Mouse (Mus musculus): ENCODE results near the gene Aldh1b1.

The Aldh1b1 gene

DNA sequence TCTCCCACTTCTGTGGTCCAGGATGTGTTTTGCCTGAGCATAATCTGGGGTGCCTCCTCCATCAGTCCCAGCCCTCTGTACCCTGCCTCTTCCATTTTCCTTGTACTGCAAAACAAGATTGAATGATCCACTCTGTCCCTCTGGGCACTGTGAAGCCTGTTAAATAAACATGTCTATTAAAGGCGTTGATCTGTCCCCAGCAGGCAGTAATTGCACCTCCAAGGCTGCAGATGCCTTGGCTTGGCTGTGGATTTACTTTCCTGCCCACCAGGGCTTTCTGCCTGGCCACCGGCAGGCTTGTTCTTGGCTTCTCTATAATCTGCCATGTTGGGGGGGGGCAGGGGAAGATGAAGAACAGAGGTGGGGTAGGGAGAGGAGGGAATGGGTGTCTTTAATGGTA is 12.9 kb upstream of the Aldh1b1 start:
- no peak for DNase-seq (ENCODE audit: low spot score in 2 of 2)

DNA sequence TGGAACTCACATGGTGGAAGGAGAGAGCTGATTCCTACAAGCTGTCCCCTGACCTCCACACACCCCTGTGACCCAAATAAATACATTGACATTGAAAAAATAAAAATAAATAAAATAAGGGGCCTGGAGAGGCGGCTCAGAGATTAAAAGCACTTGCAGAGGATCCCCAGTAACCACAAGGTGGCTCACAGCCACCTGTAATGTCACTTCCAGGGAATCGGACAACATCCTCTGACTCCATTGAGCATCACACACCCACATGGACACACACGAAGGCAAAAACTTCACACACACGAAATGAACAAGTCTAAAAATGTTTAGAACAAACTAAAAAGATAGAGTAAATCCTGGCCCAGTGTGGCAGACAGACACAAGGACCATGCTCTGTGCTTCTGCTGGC is 12.1 kb upstream of the Aldh1b1 start:
- DNase-seq (ENCODE audit: low spot score in 2 of 2): no peak

DNA sequence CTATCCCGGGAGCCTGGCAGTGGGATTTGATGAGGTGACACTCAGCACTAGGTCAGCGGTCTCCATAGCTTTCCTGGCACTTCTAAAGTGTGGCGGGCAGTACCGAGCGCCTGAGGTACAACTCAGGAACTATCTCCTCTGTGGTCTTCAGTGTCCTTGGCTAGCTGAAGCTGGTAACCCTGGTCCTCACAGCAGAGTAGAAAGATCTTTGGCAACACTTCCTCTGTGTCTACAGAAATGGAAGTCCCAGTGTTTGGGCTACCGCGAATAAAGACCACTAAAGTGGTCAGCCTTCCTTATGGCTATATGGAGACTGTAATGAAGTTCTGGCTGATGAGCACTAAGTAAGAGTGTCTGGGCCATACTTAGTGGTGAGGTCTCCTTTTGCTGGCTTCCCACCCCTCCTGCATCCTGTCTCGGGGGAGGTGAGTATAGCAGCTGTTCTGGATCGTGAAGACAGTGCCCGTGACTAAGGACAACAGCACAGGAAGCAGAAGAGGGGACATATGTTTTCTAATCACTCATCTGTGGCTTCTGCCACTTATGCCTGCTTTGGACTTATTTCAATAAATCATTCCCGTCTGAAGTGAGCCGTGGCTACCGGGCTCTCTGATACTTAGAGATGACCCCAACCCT is 10.3 kb upstream of the Aldh1b1 start:
- no peak for DNase-seq (ENCODE audit: low spot score in 2 of 2)

DNA sequence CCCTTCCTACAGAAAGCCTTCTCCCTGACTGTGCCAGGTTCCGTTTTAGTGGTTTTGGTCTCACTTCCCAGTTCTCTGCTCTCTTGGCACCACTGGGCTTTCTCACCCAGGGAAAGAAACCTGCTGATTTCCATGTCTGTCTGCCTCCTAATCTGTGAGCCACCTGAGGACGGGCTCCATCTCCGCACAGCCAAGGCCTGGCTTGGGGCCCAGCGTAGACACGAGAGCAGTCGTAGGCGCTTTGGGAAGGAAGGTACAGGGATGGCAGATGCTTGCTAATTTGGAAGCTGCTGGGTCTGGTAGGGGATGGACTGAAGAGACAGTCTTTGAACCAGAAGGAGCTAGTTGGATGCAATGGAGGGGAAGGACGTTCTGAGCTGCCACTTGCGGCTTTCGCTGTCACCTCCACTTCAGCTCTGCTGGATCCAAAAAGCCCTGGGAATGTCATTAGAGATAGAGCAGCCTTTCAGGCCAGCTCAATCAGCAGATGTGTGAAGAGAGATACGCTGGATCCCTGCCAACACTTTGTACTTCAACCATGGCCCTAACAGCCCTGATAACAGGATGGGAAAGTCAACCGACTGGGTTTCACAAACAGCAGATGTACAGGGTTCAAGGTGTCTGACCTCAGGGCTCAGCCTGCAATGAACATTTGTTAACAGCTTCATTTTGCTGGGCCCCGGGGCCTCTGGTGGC is 9.4 kb upstream of the Aldh1b1 start:
- peak; percentile 39 to 49 for DNase-seq (ENCODE audit: low spot score in 2 of 2)

DNA sequence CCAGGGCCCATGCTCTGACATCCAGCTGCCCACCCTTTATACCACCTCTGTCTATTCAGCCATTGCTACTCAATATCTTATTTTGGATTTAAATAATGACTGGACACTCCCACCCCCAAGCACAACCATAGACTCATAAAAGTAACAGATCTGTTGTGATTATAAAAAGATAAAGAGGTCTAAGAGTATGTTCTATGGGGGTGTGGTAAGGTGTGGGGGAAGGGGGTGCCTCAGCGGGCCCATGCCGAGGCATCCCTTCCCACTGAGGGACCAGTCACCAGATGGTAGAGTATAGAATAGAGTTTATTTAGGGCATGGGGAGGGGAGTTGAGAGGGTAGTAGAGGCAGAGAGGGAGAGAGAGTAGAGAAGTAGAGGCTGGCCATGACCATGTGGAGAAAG is 8.8 kb upstream of the Aldh1b1 start:
- no peak for DNase-seq (ENCODE audit: low spot score in 2 of 2)

DNA sequence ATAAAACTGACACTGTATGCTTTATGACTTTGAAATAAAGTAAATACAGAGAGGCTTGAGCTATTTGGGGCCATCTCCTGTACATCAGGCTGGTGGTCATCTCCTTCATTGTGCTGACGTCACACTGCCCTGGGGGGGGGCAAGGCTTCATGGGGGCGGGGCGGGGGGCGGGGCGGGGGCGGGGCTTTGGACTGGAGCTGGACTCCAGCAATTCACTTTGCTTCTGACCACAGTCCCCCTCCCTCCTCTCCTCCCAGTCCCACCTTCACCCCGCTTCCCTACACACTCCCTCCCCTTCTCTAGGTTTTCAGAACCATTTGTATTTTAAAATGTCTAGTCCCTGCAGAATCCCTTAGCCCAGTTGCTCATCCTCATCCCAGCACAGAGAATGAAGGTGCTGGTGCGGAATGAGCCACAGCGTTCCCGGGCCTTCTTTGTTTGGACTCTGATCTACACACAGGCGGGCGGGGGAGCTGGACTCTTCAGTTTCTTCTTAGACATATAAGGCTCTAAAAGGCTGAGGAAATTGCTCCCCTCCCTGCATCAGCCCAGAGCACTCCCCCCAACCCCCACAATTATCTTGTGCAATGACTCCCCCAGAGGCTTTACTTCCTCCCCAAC is 3.5 kb upstream of the Aldh1b1 start:
- DNase-seq (ENCODE audit: low spot score in 2 of 2): no peak

DNA sequence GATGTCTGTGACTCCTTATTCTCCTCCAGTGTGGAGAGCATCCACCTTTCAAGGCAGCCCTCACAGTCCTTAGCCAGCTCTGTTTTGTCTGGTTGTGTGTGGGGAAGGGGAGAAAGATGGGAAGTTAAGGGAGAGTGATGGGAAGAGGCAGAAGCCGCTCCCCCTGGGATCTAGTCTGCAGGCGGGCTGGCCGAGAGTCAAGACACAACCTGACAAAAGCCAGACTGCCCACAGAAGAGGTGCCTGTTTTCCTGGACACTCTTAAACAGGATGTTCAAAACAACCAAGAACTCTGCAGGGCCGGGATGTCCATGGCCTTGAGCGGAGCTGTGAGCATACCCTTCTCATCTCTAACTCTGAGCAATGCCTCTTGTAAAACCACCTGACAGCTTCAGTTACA is 2.1 kb upstream of the Aldh1b1 start:
- DNase-seq (ENCODE audit: low spot score in 2 of 2): no peak

DNA sequence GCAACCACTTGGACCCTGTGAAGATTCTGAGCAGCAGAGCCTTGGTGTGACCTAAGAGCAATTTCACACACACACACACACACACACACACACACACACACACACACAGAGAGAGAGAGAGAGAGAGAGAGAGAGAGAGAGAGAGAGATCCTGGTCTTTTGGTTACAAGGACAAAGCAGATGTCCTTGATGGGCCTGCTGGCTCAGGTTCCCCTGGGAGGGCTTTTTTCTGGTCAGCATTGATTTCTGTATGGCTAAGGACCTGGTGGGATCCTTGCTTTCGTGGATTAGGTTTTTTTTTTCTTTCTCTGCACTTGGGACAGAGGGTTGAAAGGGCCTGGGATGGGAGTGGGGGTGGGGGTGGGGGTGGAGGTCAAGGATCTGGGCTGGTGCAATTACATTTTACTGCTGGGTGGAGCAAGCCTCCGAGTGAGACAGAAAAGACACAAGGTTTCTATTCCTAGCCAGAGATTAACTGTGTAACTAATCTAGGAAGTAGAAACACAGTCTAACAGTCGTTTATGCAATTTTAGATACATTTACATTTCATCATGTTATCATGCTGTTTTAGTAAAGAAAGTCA is 1.2 kb downstream of the Aldh1b1 start:
- DNase-seq (ENCODE audit: low spot score in 2 of 2): no peak

DNA sequence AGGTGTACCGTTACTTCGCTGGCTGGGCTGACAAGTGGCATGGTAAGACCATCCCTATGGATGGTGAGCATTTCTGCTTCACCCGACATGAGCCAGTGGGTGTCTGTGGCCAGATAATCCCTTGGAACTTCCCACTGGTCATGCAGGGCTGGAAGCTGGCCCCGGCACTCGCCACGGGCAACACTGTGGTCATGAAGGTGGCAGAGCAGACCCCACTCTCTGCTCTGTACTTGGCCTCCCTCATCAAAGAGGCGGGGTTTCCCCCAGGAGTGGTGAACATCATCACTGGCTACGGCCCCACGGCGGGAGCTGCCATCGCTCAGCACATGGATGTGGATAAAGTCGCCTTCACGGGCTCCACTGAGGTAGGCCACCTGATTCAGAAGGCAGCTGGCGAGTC is 4.1 kb downstream of the Aldh1b1 start:
- DNase-seq (ENCODE audit: low spot score in 2 of 2): no peak

DNA sequence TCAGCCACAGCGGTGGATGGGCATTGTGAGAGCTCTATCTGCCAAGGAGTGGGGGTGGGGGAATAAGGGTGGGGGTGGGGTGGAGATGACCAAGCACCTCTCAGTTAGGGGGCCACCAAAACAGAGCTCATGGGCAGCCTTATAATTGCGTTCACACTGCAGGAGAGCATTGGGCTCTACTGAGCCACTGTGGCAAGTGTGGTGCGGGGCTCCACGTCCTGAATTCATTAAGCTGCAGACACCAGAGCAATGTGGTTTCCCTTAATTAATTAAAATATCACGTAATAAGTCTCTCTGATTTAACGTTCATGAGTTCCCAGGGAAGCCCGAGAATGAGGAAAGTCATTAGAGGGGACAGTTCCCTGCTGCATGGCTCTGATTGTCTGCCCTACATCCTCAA is 9.2 kb downstream of the Aldh1b1 start:
- no peak for DNase-seq (ENCODE audit: low spot score in 2 of 2)

DNA sequence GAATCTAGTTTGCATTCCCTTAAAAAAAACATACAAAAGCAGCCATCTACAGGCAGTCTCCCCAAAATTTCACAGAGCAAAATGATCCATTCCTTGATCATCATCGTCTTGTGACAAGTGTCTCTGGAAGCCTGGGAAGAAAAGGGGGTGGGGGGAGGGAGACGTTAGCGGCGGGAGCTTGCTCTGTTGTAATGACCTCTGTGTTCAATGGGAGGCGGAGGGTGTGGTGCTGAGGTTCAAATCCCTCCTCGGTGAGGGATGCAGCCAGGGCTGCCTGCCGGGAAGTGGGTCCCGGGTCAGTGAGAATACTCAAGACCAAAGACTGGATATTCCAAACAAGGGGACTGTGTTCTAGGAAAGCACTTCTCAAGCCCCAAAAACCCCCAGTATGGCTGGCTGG is 12.4 kb downstream of the Aldh1b1 start:
- DNase-seq (ENCODE audit: low spot score in 2 of 2): no peak

DNA sequence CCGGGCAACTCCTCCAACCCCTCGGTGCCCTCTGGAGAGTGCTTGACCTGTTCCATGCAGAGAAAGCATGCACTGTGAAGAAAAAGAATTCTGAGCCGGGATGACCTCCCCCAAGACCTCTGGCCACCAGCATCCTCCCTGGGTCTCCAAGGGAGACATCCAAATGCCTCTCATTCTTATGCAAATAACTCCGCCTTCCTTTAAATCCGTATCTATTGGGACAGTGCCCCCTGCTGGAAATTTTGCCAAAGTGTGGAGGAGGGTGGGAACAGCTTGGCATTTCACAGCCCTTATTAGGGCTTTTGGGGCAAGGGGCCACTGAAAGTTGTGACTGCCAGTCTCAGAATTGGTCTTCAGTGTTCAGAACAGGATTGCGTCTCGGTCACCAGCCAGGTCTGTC is 16.7 kb downstream of the Aldh1b1 start:
- DNase-seq (ENCODE audit: low spot score in 2 of 2): peak; percentile 34 to 53

DNA sequence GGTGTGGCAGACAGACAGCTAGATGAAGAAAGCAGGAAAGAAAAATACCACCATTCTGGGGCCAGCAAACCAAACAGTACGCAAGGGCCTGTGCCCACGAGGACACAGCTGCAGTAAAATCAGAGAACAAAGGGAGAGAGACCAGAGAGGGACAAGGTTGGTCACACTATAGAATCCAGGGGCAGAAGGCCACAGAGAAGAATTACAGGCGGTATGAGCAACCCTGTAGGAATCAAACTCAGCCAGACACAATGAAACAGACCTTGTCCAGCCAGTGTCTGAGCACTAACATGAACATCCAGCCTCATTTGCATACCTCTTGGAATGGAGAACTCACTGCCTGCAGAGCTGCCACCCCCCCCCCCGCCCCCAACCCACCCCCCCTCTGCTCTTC is 20.0 kb downstream of the Aldh1b1 start:
- DNase-seq (ENCODE audit: low spot score in 2 of 2): no peak

DNA sequence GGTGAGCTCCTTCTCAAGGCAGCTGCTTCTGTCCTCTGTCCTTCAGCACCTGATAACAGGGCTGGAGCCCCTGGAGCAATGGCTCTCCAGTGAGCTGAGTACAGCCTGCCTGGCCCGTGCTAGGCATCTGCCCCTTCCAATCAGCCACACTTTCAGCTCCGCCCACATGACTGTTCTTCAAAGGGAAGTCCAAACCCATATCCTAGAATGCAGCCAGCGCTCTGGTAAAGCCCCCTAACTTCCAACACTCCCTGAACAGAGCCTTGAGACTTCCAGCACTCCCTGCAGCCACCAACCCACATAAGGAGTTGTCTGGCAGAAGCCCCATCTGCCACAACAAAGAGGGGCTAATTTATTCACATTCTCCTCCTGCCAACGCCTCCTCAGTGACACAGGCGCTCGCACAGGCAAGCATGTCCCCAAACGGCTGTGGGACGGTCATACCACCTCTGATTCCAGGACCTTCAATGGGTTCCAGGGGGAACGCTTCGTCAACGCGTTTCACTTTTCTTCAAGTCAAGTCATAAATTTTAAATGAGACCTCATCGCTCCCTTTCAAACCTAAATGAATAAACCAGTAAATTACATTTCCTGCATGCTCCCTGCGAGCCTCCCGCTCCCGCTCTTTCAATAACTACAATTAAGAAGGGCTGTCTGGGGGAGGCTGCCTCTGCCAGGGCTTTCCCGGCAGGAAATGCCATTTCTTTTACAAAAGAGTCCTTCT is 20.5 kb downstream of the Aldh1b1 start:
- peak; percentile 37 to 54 for DNase-seq (ENCODE audit: low spot score in 2 of 2)

DNA sequence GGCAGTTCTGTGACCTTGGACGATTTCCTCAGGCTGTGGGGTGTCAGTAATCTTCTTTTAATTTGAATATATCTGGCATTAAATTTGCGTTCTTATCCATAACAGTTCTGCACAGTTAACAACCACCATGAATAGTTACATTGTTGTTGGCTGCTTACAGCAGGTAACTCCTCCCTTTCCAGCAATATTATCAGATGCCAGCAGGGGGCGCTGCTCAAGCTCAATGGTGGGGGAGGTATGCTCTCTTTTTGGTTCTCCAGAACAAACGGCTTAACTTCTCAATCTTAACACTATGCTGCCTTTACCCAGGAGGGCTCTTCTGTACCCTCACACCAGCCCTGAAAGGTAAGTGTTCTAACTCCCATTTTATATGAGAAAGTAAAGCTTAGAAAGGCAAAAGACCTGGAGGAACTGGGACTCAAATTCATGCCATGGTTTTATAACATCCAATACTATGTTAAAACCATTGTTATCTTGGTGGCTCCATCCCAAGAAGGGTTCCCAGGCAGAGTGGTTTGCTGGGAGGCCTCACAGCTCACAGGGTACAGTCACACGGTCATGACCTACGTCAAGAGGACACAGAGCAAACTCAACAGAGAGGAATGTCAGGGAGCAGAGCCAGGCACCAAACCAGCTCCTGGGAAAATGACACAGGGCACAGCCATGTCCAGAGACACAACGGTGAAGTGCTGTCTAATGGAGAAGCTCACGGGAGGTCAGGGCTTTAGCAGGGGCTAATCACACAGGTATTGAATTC is 21.4 kb downstream of the Aldh1b1 start:
- peak; percentile 34 to 62 for DNase-seq (ENCODE audit: low spot score in 2 of 2)

DNA sequence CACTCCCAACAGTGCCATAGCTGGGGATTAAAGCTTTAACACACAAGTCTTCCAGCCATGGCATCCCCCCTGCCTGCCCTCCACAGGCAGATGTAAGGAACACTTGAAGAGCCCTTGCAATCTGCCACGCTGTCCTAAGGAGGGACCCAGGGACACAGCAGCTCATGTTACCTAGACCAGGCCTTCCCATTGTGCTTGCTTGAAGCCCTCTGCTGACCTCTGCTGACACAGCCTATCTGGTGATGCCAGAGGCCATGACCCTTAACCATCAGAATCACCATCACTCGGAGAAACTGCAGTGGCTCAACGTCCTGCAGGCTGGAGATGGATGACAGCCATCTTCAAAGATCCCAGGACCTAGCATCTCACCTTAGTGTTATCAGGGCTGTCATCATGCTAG is 23.2 kb downstream of the Aldh1b1 start:
- DNase-seq (ENCODE audit: low spot score in 2 of 2): no peak

DNA sequence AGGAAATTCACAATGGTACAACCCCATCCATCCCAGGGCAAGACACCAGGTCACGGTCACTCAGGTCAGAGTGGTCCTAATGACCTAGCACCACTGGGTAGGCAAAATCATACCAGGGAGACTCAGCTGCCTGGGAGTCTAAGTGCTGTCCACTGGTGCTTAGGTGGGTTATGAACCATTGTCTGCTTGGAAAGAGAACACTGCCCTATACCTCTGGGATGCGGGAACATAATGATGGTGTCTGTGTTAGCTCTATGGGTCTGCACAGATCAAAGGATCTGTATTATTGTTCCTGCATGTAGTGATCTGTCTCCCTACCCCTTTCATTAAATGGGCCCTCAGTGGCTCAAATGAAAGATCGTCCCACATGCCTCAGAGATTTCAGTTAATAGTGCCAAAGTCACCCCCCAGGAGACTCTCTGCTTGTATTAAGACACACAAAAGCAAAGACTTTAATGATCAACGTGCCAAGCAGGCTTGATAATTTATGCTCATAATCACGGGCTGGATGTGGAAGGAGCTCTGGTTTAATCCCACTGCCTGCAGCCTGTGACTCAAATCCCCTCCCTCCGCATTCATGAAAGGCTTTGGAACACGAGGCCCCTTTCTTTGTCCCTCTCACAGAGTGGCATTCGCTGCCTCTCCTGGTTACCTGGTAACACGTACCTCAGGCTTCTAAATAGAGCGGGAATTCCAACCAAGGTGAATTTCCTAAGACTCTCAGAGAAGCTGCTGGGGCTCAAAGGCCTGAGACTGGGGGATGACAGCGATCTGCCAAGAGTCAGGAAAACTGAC is 24.2 kb downstream of the Aldh1b1 start:
- no peak for DNase-seq (ENCODE audit: low spot score in 2 of 2)

DNA sequence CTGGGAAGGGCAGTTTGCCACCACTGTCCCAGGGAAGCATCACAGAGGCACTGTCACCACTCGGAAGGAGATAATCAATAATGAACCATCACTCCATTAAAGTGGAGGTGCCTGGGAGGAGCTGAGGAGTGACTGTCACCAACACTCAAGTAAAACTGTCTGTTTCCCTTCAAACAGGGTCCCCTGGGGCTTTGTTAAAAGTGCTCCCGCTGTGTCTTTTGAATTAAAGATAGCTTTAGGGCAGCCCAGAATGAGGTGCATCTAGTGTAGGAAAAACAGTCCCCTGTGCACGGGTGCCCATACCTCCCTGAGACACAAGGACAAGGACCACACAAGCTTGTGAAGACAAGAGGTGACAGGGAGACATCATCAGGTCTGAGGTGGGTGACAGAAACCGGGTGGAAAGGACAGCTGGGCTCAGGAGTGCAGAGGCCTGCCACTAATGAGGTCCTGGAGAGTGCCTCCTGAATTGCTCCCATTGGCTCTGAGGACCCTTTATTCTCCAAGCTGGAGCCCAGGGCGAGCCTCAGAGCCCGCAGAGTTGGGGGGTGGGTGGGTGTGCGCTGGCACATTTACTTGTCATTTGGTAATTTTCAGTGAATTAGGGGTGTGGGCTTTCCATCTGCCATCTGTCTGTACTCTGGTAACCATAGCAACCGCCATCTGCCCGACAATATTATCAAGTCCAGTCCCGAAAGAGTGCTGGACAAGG is 25.4 kb downstream of the Aldh1b1 start:
- no peak for DNase-seq (ENCODE audit: low spot score in 2 of 2)

DNA sequence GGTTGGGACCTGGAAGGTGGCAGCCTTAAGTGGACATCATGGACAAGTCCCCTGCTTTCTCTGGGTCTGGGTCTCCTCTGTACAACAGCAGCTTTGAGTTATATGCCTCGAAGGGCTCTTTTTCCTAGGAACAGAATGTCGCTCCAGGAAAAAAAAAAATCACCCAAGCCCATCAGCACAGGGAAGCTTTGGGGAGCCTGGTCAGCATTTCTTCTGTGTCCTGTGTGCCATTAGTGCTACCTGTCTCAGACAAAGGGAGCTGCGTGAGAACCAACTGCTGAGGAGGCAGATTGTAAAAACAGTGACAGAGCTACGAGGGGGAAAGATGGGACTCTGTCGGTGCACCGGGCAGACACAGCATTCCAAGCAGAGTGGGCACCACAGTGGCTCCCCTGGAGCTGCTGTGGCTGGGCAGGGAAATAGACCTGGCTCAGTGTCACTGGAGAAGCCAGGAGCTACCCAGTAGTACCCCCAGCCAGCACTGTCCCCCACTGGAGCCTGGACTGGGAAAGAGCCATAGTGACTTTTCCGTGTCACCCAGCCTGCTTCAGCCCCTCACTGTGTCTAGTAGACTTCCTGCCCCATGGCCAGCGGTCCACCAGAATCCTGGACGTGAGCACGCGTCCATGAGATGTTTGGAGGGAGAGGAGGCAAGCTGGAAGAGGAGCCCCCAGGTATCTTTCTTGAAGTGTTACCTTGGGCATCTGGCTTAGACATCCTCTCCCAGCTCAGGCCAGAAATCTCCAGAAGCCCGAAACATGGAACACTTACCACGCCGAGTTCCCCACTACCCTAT is 26.1 kb downstream of the Aldh1b1 start:
- DNase-seq (ENCODE audit: low spot score in 2 of 2): no peak
